Mouse (Mus musculus) midbrain, embryonic 14.5 days (tissue): Measurements from ENCODE around the gene Pitpnc1. TPM values are rescaled to one million over a fixed set of nuclear protein-coding genes. Genes with fewer than 3 reads are reported as not detected.

Experiments
- ATAC-seq: fragments of 200-750 bp; cut with Nextera tagmentation; 2 replicates; pipeline ENCODE4 v1.8.0; 2017; ENCODE audit warnings: moderate number of reproducible peaks, moderate library complexity; ENCODE audit not compliant: low FRiP score, low TSS enrichment
- DNase-seq: peaks from one replicate; pipeline ENCODE4 v3.0.0-alpha.2; 2015
- H3K27ac ChIP-seq: fragments of 300-500 bp; sonication (generic); replicated peaks from 2 replicates; pipeline ENCODE4 v1.5.1; 2014; ENCODE audit warnings: mild to moderate bottlenecking, low read depth, low read length, moderate library complexity
- H3K27me3 ChIP-seq: fragments of 300-500 bp; sonication (generic); 2 replicates; pipeline ENCODE4 v1.6.1; 2014; ENCODE audit warnings: low read length, control low read depth, mixed read lengths; ENCODE audit not compliant: control insufficient read depth, insufficient read depth
- H3K36me3 ChIP-seq: fragments of 300-500 bp; sonication (generic); 2 replicates; pipeline ENCODE4 v1.6.1; 2014; ENCODE audit warnings: low read length, control low read depth; ENCODE audit not compliant: control insufficient read depth, insufficient read depth
- H3K4me1 ChIP-seq: fragments of 300-500 bp; sonication (generic); 2 replicates; pipeline ENCODE4 v1.6.1; 2014; ENCODE audit warnings: mild to moderate bottlenecking, antibody characterized with exemption, low read length, control low read depth; ENCODE audit not compliant: control insufficient read depth, insufficient read depth
- H3K4me2 ChIP-seq: fragments of 300-500 bp; sonication (generic); 2 replicates; pipeline ENCODE4 v1.6.1; 2014; ENCODE audit warnings: mild to moderate bottlenecking, low read length, moderate library complexity
- H3K4me3 ChIP-seq: fragments of 300-500 bp; sonication (generic); replicated peaks from 2 replicates; pipeline ENCODE4 v1.5.1; 2014; ENCODE audit warnings: low read depth, low read length
- H3K9ac ChIP-seq: fragments of 300-500 bp; sonication (generic); replicated peaks from 2 replicates; pipeline ENCODE4 v1.6.1; 2014; ENCODE audit warnings: mild to moderate bottlenecking, low read length, moderate library complexity
- H3K9me3 ChIP-seq: fragments of 300-500 bp; sonication (generic); 2 replicates; pipeline ENCODE4 v1.6.1; 2016; ENCODE audit warnings: low read length, control low read depth, mixed read lengths; ENCODE audit not compliant: control insufficient read depth
- WGBS: fragments of 180-500 bp; shearing (Covaris S2); extraction: QIAGEN DNeasy Blood & Tissue Kit; methylation state at CpG from one replicate; pipeline ENCODE4 v1.1.7; 2014; 5-methylcytosine and 5-hydroxymethylcytosine counted together
- polyA plus RNA-seq: library from polyadenylated mRNA; unstranded; fragments of >200 nt; fragmentation: Nextera tagmentation; extraction: Ambion mirVana; gene quantifications from 2 replicates; pipeline ENCODE4 v1.2.1, GENCODE M21; 2014

Gene Pitpnc1
- polyA plus RNA-seq, 1 experiment from 2014 or later: 42.1 TPM

DNA sequence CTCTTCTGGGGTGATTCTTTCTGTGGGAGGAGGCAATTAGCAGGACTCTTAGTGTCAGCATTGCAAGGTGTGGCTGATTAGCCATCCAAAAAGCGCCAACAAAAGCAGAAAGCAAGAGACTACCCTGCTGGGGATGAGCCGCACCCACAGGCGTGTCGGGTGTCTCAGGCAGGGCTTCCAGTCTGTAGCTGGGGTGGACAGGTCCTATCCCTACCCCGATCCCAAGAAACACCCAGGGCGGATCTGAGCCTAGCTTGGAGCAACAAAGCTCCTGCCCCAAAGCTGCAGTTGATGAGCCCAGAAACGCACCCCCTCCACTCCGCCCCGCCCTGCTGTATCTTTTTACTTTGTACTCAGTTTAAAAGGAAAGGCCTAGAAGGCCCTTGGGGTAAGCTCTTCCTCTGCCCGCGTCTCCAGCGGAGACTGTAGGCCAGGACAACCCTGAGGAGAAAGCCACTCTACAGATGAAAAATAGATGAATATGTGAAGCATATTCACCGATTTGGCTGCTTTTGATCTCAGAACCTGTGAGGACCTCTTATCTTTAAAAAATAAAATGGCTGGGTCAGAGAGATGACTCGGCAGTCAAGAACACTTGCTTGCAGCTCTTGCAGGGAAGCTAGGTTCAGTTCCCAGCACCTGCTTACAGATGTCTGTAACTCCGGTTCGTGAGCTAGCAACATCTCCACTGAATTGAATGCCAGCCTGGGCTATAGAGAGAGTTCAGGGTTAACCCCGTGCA lies 21.2 kb downstream of the Pitpnc1 start:
- Histone ChIP-seq H3K27ac (no peak overlapping the region), H3K9ac (no peak overlapping the region), H3K36me3 (0 out of 2 replicates have a peak, but pooled peaks cover 3% of the 10 kb centered on the region), H3K27me3 (no peaks in the 10 kb centered on the region), H3K4me3 (no peak overlapping the region), H3K9me3 (no peaks in the 10 kb centered on the region), H3K4me1 (no peaks in the 10 kb centered on the region), H3K4me2 (no peak overlapping the region)
- WGBS: 70% methylated on average over 17 of the region's 17 CpGs
- DNase-seq: no peak
- ATAC-seq: no peak

DNA sequence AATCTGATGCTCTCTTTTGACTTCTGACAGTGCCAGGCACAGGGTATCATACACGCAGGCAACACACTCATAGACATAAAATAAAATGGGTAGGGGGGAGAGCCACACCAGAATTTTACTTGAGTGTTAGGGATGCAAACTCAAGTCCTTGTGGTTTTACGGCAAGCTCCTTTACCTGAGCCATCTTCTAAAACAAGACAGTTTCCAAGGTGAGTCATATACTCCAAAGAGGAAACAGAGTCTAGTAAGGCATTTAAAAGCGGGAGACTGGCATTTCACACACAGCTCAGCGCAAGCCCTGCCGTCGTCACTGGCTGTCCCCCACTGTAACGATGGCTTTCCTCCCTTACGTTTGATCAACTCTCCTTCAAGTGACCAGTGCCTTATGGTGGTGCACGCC lies 22.6 kb downstream of the Pitpnc1 start:
- no peaks in the 10 kb centered on the region for H3K27me3 ChIP-seq
- no peak for ATAC-seq
- H3K4me1 ChIP-seq: no peaks in the 10 kb centered on the region
- H3K36me3 ChIP-seq: no peaks in the 10 kb centered on the region
- H3K4me2 ChIP-seq: no peak overlapping the region
- H3K9ac ChIP-seq: no peak overlapping the region
- DNase-seq: no peak
- 89% methylated on average over 9 of the region's 9 CpGs for WGBS
- H3K4me3 ChIP-seq: no peak overlapping the region
- no peak overlapping the region for H3K27ac ChIP-seq
- no peaks in the 10 kb centered on the region for H3K9me3 ChIP-seq

DNA sequence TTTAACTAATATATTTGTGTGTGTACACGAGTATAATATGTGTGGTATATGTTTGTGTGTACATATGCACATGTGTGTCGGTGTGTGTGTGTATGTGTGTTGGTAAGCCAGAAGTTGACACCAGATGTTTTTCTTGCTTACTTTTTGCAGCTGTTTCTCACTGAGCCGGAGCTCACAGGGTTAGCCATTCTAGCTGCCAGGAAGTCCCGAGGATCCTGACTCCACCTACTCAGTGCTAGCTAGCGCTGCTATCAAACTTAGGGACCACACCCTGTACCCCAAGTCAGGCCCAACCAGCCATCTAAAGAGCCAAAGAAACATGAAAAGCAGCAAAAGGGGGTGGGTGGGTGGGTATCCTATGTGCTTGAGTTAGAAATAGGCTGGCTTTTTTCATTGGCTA lies 23.1 kb downstream of the Pitpnc1 start:
- H3K9ac ChIP-seq: no peak overlapping the region
- H3K27me3 ChIP-seq: no peaks in the 10 kb centered on the region
- H3K27ac ChIP-seq: no peak overlapping the region
- 84% methylated on average over 5 of the region's 5 CpGs for WGBS
- no peak overlapping the region for H3K4me3 ChIP-seq
- no peaks in the 10 kb centered on the region for H3K9me3 ChIP-seq
- no peak overlapping the region for H3K4me2 ChIP-seq
- H3K4me1 ChIP-seq: no peaks in the 10 kb centered on the region
- DNase-seq: no peak
- ATAC-seq: no peak
- no peaks in the 10 kb centered on the region for H3K36me3 ChIP-seq

DNA sequence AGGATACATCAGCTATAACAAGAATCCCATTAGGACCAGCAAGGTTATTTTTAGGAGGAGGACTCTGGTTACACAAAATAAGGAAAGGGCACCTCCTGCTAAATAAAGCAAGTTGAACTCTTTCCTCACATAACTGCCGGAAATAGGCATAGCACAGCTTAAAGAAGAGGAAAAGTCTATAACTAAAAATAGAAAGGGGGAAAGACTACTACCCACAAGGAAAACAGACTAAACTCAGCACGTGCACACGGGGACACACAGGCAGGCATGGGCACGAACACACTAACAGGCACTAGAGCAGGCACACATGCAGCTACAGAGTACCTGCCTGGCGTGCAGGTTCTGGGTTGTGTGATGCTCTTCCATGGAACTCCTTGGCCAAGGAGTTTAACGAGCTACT lies 23.8 kb downstream of the Pitpnc1 start:
- 89% methylated on average over 6 of the region's 6 CpGs for WGBS

DNA sequence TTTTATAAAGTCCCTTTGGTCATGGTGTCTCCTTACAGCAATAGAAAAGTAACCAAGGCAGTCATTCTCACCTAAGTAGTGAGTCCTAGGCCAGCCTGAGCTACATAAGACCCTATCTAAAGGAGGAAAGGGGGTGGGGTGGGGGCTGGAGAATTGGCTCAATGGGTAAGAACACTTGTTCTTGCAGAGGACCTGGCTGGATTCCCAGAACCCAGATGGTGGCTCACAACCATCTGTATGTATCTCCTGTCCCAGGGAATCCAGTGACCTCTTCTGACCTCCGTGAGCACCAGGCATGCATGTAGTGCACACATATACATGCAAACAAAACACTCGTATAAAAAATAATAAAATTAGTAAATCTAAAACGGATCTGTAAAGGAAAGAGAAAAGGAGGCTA lies 24.8 kb downstream of the Pitpnc1 start:
- no peaks in the 10 kb centered on the region for H3K9me3 ChIP-seq
- H3K27ac ChIP-seq: no peak overlapping the region
- H3K9ac ChIP-seq: no peak overlapping the region
- H3K4me2 ChIP-seq: no peak overlapping the region
- 95% methylated on average over 3 of the region's 3 CpGs for WGBS
- H3K4me3 ChIP-seq: no peak overlapping the region
- no peak for DNase-seq
- H3K4me1 ChIP-seq: no peaks in the 10 kb centered on the region
- H3K27me3 ChIP-seq: no peaks in the 10 kb centered on the region
- H3K36me3 ChIP-seq: no peaks in the 10 kb centered on the region
- ATAC-seq: no peak

More for the DNA sequence above, 23.8 kb downstream of the Pitpnc1 start:
- Histone ChIP-seq H3K36me3 (no peaks in the 10 kb centered on the region), H3K9ac (no peak overlapping the region), H3K9me3 (no peaks in the 10 kb centered on the region), H3K27me3 (no peaks in the 10 kb centered on the region), H3K4me2 (no peak overlapping the region), H3K4me1 (no peaks in the 10 kb centered on the region), H3K4me3 (no peak overlapping the region), H3K27ac (no peak overlapping the region)
- DNase-seq: no peak
- no peak for ATAC-seq

DNA sequence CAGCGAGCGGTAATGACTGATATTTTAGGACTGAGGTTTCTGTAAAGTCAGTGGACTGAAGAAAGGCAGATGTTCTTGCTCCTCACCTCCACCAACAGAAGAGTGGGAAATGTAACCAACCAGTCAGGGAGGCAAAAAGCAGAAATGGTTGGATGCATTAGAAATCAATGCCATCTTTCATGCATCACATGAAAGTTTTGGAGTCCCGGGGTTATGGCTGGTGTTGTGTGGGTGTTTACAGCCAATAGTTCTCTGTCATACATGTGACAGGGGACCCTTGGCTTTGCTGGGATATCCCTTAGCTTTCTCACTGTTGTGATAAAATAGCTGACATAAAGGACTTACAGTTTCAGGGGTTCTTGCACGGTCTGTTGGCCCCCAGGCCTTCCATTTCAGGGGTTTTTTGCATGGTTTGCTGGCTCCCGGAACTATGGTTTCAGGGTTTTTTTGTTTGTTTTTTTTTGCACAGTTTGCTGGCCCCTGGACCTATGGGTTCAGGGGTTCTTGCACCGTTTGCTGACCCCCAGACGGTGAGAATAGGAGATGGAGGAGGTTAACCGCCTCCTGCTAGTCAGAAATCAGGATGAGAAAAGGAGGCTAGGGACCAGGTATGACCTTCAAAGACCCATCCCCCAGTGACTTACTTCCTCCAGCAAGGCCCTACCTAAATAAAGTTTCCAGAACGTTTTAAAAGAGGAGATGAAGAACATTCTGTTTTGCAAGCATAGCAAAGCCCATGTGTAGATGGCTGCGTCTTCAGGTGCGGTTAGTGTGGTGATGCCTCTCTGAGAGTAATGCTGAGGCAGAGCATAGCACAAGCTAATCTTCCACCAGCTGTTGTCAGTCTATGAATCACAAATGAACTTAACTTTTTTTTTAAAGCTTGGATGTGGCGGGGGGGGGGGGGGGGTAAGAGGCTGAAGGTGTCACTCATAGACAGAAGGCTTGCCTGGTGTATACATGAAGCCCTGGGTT lies 27.1 kb downstream of the Pitpnc1 start:
- no peak for DNase-seq
- no peak for ATAC-seq
- H3K4me3 ChIP-seq: no peak overlapping the region
- H3K36me3 ChIP-seq: no peaks in the 10 kb centered on the region
- H3K27me3 ChIP-seq: no peaks in the 10 kb centered on the region
- no peak overlapping the region for H3K4me2 ChIP-seq
- H3K27ac ChIP-seq: no peak overlapping the region
- H3K4me1 ChIP-seq: no peaks in the 10 kb centered on the region
- H3K9me3 ChIP-seq: no peaks in the 10 kb centered on the region
- H3K9ac ChIP-seq: no peak overlapping the region
- WGBS: 86% methylated on average over 12 of the region's 12 CpGs

GRCm38 (mm10) chr11:107441050-107441449 lies 29.4 kb downstream of the Pitpnc1 start:
- H3K4me2 ChIP-seq: no peak overlapping the region
- no peak overlapping the region for H3K4me3 ChIP-seq
- no peak for ATAC-seq
- WGBS: 46% methylated on average over 3 of the region's 3 CpGs
- H3K36me3 ChIP-seq: no peaks in the 10 kb centered on the region
- H3K27me3 ChIP-seq: no peaks in the 10 kb centered on the region
- H3K9ac ChIP-seq: no peak overlapping the region
- no peaks in the 10 kb centered on the region for H3K9me3 ChIP-seq
- H3K27ac ChIP-seq: no peak overlapping the region
- H3K4me1 ChIP-seq: no peaks in the 10 kb centered on the region
- DNase-seq: no peak

GRCm38 (mm10) chr11:107438140-107438539 lies 32.4 kb downstream of the Pitpnc1 start:
- Histone ChIP-seq H3K9me3 (no peaks in the 10 kb centered on the region), H3K27me3 (no peaks in the 10 kb centered on the region), H3K4me2 (no peak overlapping the region), H3K4me3 (no peak overlapping the region), H3K27ac (no peak overlapping the region), H3K9ac (no peak overlapping the region), H3K36me3 (no peaks in the 10 kb centered on the region), H3K4me1 (0 out of 2 replicates have a peak, but pooled peaks cover 2% of the 10 kb centered on the region)
- DNase-seq (no peak), ATAC-seq (no peak)
- WGBS: 92% methylated on average over 3 of the region's 3 CpGs
